Mouse (Mus musculus) adrenal gland, postnatal 14 days (tissue): ENCODE measurements around the gene Usp19. TPM values are rescaled to one million over a fixed set of nuclear protein-coding genes. Genes with fewer than 3 reads are reported as not detected.

ENCODE experiments used
- DNase-seq: peaks from one replicate; pipeline ENCODE4 v3.0.0; 2021; ENCODE audit warnings: mixed read lengths
- total RNA-seq: library from RNA; stranded (reverse); gene quantifications from 2 replicates; pipeline ENCODE4 v1.2.3, GENCODE M21; 2021

Usp19 gene
- total RNA-seq, 1 experiment from 2014 or later: 163 TPM

- no peak for DNase-seq
These were observed 24.2 kb upstream of the Usp19 start for GRCm38 (mm10) chr9:108466219-108466618.

GRCm38 (mm10) chr9:108469430-108469829, 21.0 kb upstream of the Usp19 start:
- no peak for DNase-seq

DNA sequence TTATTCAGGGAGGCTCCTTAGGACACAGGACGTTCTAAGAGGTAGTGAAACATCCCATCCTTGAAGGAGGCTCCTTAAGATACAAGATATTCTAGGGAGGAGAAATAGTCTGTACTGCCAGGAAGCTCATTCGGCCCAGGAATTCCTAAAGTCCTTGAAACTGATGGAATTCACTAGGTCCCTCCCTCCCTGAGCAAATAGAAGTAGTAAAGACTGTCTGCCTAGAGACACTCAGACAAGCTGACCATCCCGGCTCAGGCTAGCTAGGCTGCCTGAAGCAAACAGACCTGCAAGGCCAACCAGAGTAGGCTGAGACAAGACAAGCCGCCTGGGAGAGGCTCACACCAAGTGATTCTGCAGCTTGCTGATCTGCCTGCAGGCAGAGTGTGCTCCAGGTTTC, 20.6 kb upstream of the Usp19 start:
- DNase-seq: no peak

GRCm38 (mm10) chr9:108474528-108474927, 15.9 kb upstream of the Usp19 start:
- peak; percentile 7 for DNase-seq

DNA sequence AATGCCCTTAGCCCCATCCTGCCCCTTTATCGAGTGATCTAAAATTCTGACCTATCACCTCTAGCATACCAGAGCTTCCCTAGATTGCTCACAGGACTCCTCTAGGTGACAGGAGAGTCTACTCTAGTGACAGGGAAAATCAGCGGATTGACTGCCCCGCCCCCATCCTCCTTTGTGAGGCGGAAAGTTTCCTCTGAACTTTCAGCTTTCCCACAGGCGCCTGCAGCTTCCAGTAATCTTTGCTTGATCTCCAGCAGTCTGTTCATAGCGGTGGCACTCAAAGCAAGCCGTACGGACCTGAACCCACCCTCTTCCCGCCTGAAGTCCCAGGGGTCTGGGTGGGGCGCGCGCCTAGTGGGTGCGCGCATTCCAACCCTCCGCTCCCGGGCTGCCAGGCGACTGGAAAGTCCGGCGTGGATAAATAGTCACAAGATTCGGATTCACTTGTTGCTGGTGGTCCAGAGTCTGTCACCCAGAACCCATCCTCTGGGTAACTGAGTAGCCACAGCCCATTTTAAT, 11.7 kb upstream of the Usp19 start:
- DNase-seq: peak; percentile 88

GRCm38 (mm10) chr9:108479241-108479640, 11.2 kb upstream of the Usp19 start:
- peak; percentile 15 for DNase-seq

DNA sequence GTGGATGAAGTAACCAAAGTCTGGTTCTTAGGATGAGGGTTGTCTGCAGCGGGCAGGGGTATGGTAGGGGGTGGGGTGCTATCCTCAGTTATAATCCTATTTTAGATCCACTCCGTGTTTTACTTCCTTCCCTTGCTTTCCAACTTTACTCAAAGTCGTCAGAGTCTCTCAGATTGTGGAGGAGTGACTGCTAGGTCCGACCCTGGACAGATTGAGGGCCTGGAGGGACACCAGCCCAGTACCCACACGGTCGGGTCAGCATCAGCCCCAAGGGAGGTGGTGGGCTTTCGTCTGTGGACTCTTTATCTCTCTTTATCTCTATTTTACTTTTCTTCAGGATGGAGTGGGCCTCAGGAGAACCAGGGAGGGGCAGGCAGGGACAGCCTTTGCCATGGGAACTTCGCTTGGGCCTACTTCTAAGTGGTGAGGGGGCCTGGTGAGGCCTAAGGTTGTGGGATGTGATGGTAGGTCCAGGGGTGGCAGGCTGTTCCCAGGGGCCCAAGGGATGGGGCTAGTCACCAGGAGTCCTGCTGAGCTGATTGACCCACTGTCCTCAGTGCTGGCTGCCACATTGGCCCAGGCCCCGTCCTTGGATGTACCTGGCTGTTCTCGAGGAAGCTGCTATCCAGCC, 10.6 kb upstream of the Usp19 start, which contains the start of gene Lamb2:
Gene Lamb2 (plus strand): TSS at position 16 of the 631 bp plus-strand sequence.
- DNase-seq: peak; percentile 48

- DNase-seq: no peak
These were observed 9.4 kb upstream of the Usp19 start for GRCm38 (mm10) chr9:108480813-108481519.

- DNase-seq: no peak
These were observed 8.7 kb upstream of the Usp19 start for GRCm38 (mm10) chr9:108481520-108482210.

DNA sequence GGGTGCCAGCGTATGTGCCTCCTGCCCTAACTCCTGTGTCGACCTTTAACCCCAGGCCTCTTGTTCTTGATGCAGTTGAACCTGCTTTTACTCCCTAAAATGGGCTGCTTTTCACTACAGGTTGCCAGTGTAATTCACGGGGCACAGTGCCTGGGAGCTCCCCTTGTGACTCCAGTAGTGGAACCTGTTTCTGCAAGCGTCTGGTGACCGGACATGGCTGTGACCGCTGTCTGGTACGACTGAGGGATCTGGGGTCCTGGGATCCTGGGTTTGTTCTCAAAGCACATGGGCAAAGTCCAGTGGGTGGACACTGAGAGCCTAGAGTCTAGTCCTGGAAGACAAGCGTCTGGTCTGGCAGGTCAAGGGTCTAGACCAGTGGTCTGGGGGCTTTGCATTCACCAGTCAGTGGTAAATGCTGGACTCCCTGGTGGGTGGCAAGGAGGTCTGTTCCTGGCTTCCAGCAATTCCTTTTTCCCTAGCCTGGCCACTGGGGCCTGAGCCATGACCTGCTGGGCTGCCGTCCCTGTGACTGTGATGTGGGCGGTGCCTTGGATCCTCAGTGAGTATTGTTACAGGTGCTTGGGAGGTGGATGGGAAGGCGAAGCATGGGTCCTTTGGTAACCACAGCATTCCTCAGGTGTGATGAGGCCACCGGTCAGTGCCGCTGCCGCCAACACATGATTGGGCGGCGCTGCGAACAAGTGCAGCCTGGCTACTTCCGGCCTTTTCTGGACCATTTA, 7.2 kb upstream of the Usp19 start:
- no peak for DNase-seq

DNA sequence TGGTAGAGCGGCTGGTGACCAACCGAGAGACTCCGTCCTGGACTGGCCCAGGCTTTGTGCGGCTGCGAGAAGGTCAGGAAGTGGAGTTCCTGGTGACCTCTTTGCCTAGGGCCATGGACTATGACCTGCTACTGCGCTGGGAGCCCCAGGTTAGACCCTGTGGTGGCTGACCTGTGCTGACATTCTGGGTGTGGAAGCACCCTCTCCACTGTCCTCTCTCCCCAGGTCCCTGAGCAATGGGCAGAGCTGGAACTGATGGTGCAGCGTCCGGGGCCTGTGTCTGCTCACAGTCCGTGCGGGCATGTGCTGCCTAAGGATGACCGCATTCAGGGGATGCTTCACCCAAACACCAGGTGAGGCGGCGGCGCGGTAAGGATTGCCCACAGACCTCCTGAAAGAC, 6.4 kb upstream of the Usp19 start:
- DNase-seq: no peak

GRCm38 (mm10) chr9:108485301-108485875, 5.0 kb upstream of the Usp19 start:
- DNase-seq: no peak

GRCm38 (mm10) chr9:108486973-108487530, 3.4 kb upstream of the Usp19 start:
- no peak for DNase-seq

DNA sequence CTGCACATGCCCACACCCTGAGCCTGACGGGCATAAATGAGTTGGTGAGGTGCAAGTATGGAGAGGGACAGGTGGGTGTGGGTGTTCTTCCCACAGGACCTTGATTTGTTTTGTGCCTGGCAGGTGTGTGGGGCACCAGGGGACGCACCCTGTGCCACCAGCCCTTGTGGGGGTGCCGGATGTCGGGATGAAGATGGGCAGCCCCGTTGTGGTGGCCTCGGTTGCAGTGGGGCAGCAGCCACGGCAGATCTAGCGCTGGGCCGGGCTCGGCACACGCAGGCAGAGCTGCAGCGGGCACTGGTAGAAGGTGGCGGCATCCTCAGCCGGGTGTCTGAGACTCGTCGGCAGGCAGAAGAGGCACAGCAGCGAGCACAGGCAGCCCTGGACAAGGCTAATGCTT, 2.0 kb upstream of the Usp19 start:
- DNase-seq: peak; percentile 9

- no peak for DNase-seq
These were observed 1.2 kb upstream of the Usp19 start for GRCm38 (mm10) chr9:108489215-108489614.

DNA sequence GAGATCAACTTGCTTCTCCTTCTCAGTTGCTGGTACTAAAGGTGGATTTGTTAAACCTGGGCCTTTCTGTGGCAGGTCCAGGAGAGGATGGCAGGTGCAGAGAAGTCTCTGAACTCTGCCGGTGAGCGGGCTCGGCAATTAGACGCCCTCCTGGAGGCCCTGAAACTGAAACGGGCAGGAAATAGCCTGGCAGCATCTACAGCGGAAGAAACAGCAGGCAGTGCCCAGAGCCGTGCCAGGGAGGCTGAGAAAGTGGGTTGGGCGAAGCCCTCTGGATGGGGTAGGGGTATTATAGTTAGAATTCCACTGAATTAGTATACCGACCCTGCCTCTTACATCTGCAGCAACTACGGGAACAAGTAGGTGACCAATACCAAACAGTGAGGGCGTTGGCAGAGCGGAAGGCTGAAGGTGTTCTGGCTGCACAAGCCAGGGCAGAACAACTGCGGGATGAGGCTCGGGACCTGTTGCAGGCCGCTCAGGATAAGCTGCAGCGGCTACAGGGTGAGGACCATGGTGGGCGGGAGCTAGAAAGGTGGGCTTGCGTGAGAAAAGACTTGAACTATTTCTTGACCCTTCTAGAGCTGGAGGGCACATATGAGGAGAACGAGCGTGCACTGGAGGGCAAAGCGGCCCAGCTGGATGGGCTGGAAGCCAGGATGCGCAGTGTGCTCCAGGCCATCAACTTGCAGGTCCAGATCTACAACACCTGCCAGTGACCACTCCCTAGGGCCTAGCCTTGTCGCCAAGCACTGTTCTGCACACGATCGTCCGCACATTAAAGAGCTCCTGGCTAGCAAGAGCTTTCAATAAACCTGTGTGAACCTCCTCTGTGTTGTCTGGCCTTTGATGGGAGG, 472 bp upstream of the Usp19 start:
- no peak for DNase-seq

GRCm38 (mm10) chr9:108491286-108491580, 831 bp downstream of the Usp19 start:
- DNase-seq: no peak

DNA sequence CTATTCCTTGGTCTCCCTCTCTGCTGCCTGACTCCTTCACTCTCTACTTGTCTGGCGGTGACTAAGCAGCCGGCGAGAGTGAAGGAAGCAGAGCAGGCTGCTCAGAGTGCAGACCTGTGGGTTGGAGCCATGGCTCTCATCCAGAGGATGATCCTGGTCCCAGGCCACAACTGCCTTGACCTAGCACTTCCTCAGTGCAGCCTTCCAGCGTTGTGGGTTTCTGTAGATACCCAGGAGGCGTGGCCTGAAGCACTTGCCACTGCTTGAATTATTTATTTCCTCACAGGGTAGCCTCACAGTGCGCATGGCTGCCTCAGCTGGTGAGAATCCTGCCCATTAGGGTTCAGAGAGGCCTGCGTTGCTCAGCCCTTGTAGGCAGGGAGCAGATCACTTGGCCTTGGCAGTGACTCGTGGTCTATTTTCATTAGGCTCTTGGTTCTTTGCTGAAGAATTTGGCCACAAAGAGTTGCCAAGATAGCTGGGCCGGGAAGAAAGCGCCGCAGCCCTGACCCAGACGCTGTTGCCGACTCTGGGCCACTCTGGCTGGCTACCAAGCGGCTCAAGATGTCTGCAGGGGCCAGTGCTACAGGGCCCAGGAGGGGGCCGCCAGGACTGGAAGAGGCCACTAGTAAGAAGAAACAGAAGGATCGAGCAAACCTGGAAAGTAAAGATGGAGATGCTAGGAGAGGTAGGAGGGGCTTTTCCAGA, 1.8 kb downstream of the Usp19 start:
- peak; percentile 86 for DNase-seq

- DNase-seq: no peak
These were observed 2.8 kb downstream of the Usp19 start for GRCm38 (mm10) chr9:108493246-108493645.

- DNase-seq: no peak
These were observed 3.9 kb downstream of the Usp19 start for GRCm38 (mm10) chr9:108494146-108494825.
